Mouse (Mus musculus) testis, adult 2 months (tissue): ENCODE results near the gene Ttll8.

Experiments used
- CTCF ChIP-seq: fragments of 200-500 bp; IDR thresholded peaks from 2 replicates; pipeline ENCODE4 v1.5.1; 2012; ENCODE audit warnings: low read depth, mild to moderate bottlenecking, inconsistent platforms, low read length, moderate library complexity; ENCODE audit not compliant: control insufficient read depth, insufficient read depth, insufficient replicate concordance
- POLR2A ChIP-seq: fragments of 200-500 bp; IDR thresholded peaks from 2 replicates; pipeline ENCODE4 v1.6.1; 2012; ENCODE audit warnings: low read depth, mild to moderate bottlenecking, inconsistent platforms, low read length, moderate library complexity; ENCODE audit not compliant: control insufficient read depth

DNA sequence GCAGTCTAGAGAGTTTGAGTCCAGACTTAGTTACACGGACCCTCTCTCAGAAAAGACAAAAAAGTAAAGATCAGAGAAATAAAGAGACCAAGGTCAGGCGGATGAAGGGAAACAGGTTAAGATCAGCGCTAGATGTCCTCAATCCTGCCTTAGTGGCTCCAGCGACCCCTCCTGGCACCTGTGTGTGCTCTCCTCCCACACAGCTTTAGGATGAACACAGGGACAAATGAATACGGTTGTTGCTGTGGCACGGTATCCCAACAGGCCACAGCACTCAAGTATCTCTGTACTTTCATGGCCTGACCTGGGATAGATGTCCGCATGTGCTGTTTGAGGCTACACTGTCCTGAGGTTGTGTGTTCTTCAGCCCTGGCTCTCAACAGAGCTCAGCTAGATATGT lies 59.1 kb downstream of the Ttll8 start:
- no peak for TF ChIP-seq CTCF
- no peak for TF ChIP-seq POLR2A
